Mouse (Mus musculus): ENCODE measurements around the gene Gm21865. TPM values are rescaled to one million over a fixed set of nuclear protein-coding genes. Genes with fewer than 3 reads are reported as not detected.
"Not testable (repeated sequence)": the region's sequence is repeated elsewhere in the genome, so short reads cannot be mapped to it uniquely, and the experiment has no call there.

The Gm21865 gene
- total RNA-seq (2021) = not detected
- long read RNA-seq, experiment 1 = 0 reads
- long read RNA-seq, experiment 2 = 0 reads

DNA sequence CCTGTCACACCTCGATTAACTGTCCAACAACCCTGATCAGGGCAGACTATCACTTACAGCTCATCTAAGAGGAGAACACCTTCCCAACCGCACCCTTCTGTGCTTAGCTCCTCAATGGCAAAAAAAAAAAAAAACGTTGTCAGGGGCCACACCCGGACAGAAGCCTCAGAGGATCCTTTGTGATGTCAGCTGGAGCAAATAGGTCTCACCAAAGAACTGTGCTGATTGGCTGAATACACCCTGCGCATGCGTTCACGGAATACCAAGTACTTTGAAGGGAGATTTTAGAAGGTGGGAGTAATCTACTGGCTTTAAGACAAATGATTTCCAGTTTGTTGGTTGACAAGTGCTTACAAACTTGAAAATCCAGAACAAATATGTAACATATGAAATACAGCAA lies at the start of gene Gm21865:
Gene Gm21865 (minus strand): TSS at position 101 of the 400 bp plus-strand sequence.
- DNase-seq (ENCODE audit: low spot score in 2 of 2) = not testable (repeated sequence)

Other genes with a start within 250 kb of the Gm21865 start
- gene Gm21882, start 64.6 kb upstream of the Gm21865 start, total RNA-seq (2021) = not detected

Data from gastrocnemius, postnatal 4 days (tissue).